Mouse (Mus musculus) testis, adult 2 months (tissue): ENCODE data around the gene Pi4ka. TPM values are rescaled to one million over a fixed set of nuclear protein-coding genes. Genes with fewer than 3 reads are reported as not detected.

Experiments
- H3K27ac ChIP-seq: fragments of 200-500 bp; 2 replicates; pipeline ENCODE4 v1.5.1; 2012; ENCODE audit warnings: low read depth, low read length; ENCODE audit not compliant: control insufficient read depth, insufficient read depth
- H3K27me3 ChIP-seq: fragments of 200-500 bp; 2 replicates; pipeline ENCODE4 v1.6.1; 2012; ENCODE audit warnings: mild to moderate bottlenecking, low read length, moderate library complexity; ENCODE audit not compliant: control insufficient read depth, insufficient read depth
- H3K36me3 ChIP-seq: fragments of 200-500 bp; 2 replicates; pipeline ENCODE4 v1.6.1; 2012; ENCODE audit warnings: mild to moderate bottlenecking, low read length; ENCODE audit not compliant: control insufficient read depth, insufficient read depth
- H3K4me1 ChIP-seq: fragments of 200-500 bp; 2 replicates; pipeline ENCODE4 v1.6.1; 2012; ENCODE audit warnings: low read length; ENCODE audit not compliant: control insufficient read depth, insufficient read depth
- H3K4me3 ChIP-seq: fragments of 200-500 bp; 2 replicates; pipeline ENCODE4 v1.5.1; 2012; ENCODE audit warnings: low read depth, mild to moderate bottlenecking, low read length, moderate library complexity, mixed read lengths; ENCODE audit not compliant: control insufficient read depth
- CTCF ChIP-seq: fragments of 200-500 bp; IDR thresholded peaks from 2 replicates; pipeline ENCODE4 v1.5.1; 2012; ENCODE audit warnings: low read depth, mild to moderate bottlenecking, inconsistent platforms, low read length, moderate library complexity; ENCODE audit not compliant: control insufficient read depth, insufficient read depth, insufficient replicate concordance
- POLR2A ChIP-seq: fragments of 200-500 bp; IDR thresholded peaks from 2 replicates; pipeline ENCODE4 v1.6.1; 2012; ENCODE audit warnings: low read depth, mild to moderate bottlenecking, inconsistent platforms, low read length, moderate library complexity; ENCODE audit not compliant: control insufficient read depth
- polyA plus RNA-seq: library from polyadenylated mRNA; depleted of rRNA; stranded (reverse); fragments of >200 nt; gene quantifications from 2 replicates; pipeline ENCODE4 v1.2.3, GENCODE M21; 2012

Gene Pi4ka
- polyA plus RNA-seq, 1 experiment = 88.7 TPM

- TF ChIP-seq POLR2A (no peak), CTCF (no peak)
- Histone ChIP-seq H3K4me1 (no peaks in the 10 kb centered on the region), H3K27ac (no peak overlapping the region), H3K27me3 (no peaks in the 10 kb centered on the region), H3K4me3 (no peak overlapping the region), H3K36me3 (no peaks in the 10 kb centered on the region)
Observed at GRCm38 (mm10) chr16:17271856-17272255, 134.3 kb downstream of the Pi4ka start.

- TF ChIP-seq CTCF (no peak), POLR2A (no peak)
Observed at GRCm38 (mm10) chr16:17271124-17271523, 135.0 kb downstream of the Pi4ka start.

GRCm38 (mm10) chr16:17269872-17270271, 136.2 kb downstream of the Pi4ka start:
- H3K27me3 ChIP-seq = no peaks in the 10 kb centered on the region
- no peak for TF ChIP-seq CTCF
- TF ChIP-seq POLR2A = no peak

More at GRCm38 (mm10) chr16:17271124-17271523, 135.0 kb downstream of the Pi4ka start:
- Histone ChIP-seq H3K36me3 (no peaks in the 10 kb centered on the region), H3K27ac (no peak overlapping the region), H3K4me1 (no peaks in the 10 kb centered on the region), H3K4me3 (peak overlapping the region; percentile 33; the same call in 1 of the 2 replicates), H3K27me3 (no peaks in the 10 kb centered on the region)

GRCm38 (mm10) chr16:17267937-17268336, 138.2 kb downstream of the Pi4ka start:
- Histone ChIP-seq H3K27ac (no peak overlapping the region), H3K4me3 (no peak overlapping the region), H3K36me3 (no peaks in the 10 kb centered on the region), H3K4me1 (no peaks in the 10 kb centered on the region), H3K27me3 (no peaks in the 10 kb centered on the region)
- no peak for TF ChIP-seq CTCF
- no peak for TF ChIP-seq POLR2A

More at GRCm38 (mm10) chr16:17269872-17270271, 136.2 kb downstream of the Pi4ka start:
- H3K4me1 ChIP-seq = no peaks in the 10 kb centered on the region
- H3K4me3 ChIP-seq = no peak overlapping the region
- no peak overlapping the region for H3K27ac ChIP-seq
- H3K36me3 ChIP-seq = no peaks in the 10 kb centered on the region

- H3K4me3 ChIP-seq = no peak overlapping the region
- H3K4me1 ChIP-seq = no peaks in the 10 kb centered on the region
- TF ChIP-seq POLR2A (no peak), CTCF (no peak)
- no peaks in the 10 kb centered on the region for H3K27me3 ChIP-seq
- no peaks in the 10 kb centered on the region for H3K36me3 ChIP-seq
- H3K27ac ChIP-seq = no peak overlapping the region
Observed at GRCm38 (mm10) chr16:17266113-17266512, 140.0 kb downstream of the Pi4ka start.

GRCm38 (mm10) chr16:17261341-17261740, 144.8 kb downstream of the Pi4ka start:
- no peak for TF ChIP-seq CTCF
- no peak for TF ChIP-seq POLR2A
- Histone ChIP-seq H3K36me3 (no peaks in the 10 kb centered on the region; the same call in 1 of the 2 replicates), H3K4me1 (no peaks in the 10 kb centered on the region)

GRCm38 (mm10) chr16:17258917-17259316, 147.2 kb downstream of the Pi4ka start:
- Histone ChIP-seq H3K27ac (no peak overlapping the region), H3K36me3 (no peaks in the 10 kb centered on the region; the same call in 1 of the 2 replicates), H3K27me3 (no peaks in the 10 kb centered on the region), H3K4me3 (no peak overlapping the region), H3K4me1 (peaks cover 3% of the 10 kb centered on the region)
- TF ChIP-seq POLR2A (no peak), CTCF (no peak)

More at GRCm38 (mm10) chr16:17261341-17261740, 144.8 kb downstream of the Pi4ka start:
- Histone ChIP-seq H3K27me3 (no peaks in the 10 kb centered on the region), H3K27ac (no peak overlapping the region), H3K4me3 (no peak overlapping the region)
